Mouse (Mus musculus): Measurements from ENCODE around the gene Cstf1.

DNA sequence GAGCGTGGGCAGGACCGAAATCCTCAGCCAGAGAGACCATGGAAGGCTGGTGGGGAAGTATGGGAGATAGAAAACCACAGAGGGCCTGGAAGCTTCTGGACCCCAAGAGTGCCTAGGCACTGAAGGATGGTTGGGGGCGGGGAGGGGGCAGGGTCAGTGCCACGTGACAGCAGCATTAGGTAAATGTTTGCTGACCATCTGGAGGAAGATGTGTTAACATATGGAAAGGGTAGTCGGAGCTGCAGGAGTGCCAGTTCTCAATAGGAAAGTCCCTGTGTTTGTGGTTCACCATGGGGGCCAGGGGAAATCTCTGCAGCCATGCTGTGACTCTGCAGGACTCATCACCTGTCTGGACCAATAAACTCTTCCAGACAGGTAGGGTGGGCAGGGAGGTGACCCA lies 43.4 kb downstream of the Cstf1 start:
- no peak for TF ChIP-seq CTCF (IDR thresholded peaks at IDR 0.05; ENCODE audit: low read depth, low read length)
- no peak for TF ChIP-seq POLR2A (IDR thresholded peaks at IDR 0.05; ENCODE audit: borderline replicate concordance, low read depth, low read length)

Measured in bone marrow macrophage, adult 2 months (primary cell).